Mouse (Mus musculus) intestine, embryonic 15.5 days (tissue): ENCODE data around the gene Dach1. TPM values are rescaled to one million over a fixed set of nuclear protein-coding genes. Genes with fewer than 3 reads are reported as not detected.

ENCODE experiments used
- ATAC-seq: fragments of 200-750 bp; cut with Nextera tagmentation; 2 replicates; pipeline ENCODE4 v1.8.0; 2017; ENCODE audit warnings: moderate TSS enrichment, moderate library complexity
- H3K27ac ChIP-seq: fragments of 300-500 bp; sonication (generic); 2 replicates; pipeline ENCODE4 v1.5.1; 2015; ENCODE audit warnings: mild to moderate bottlenecking, inconsistent platforms
- H3K27me3 ChIP-seq: fragments of 300-500 bp; sonication (generic); replicated peaks from 2 replicates; pipeline ENCODE4 v1.6.1; 2015; ENCODE audit warnings: inconsistent platforms
- H3K36me3 ChIP-seq: fragments of 300-500 bp; sonication (generic); 2 replicates; pipeline ENCODE4 v1.6.1; 2015; ENCODE audit warnings: inconsistent platforms
- H3K4me1 ChIP-seq: fragments of 300-500 bp; sonication (generic); replicated peaks from 2 replicates; pipeline ENCODE4 v1.6.1; 2015; ENCODE audit warnings: inconsistent platforms
- H3K4me2 ChIP-seq: fragments of 300-500 bp; sonication (generic); replicated peaks from 2 replicates; pipeline ENCODE4 v1.6.1; 2015; ENCODE audit warnings: mild to moderate bottlenecking, inconsistent platforms
- H3K4me3 ChIP-seq: fragments of 300-500 bp; sonication (generic); replicated peaks from 2 replicates; pipeline ENCODE4 v1.5.1; 2015; ENCODE audit warnings: inconsistent platforms
- H3K9ac ChIP-seq: fragments of 300-500 bp; sonication (generic); 2 replicates; pipeline ENCODE4 v1.6.1; 2015; ENCODE audit warnings: inconsistent platforms
- H3K9me3 ChIP-seq: fragments of 300-500 bp; sonication (generic); 2 replicates; pipeline ENCODE4 v1.6.1; 2016; ENCODE audit warnings: inconsistent platforms
- WGBS: fragments of 180-500 bp; shearing (Covaris S2); methylation state at CpG from one replicate; pipeline ENCODE4 v1.1.7; 2015; 5-methylcytosine and 5-hydroxymethylcytosine counted together
- polyA plus RNA-seq: library from polyadenylated mRNA; unstranded; fragments of >200 nt; fragmentation: Nextera tagmentation; extraction: Ambion mirVana; gene quantifications from 2 replicates; pipeline ENCODE4 v1.2.1, GENCODE M21; 2015

The Dach1 gene
- polyA plus RNA-seq, 1 experiment from 2014 or later: 2.7 TPM

GRCm38 (mm10) chr14:97998584-97998983 is 171.0 kb downstream of the Dach1 start:
- Histone ChIP-seq H3K27me3 (no peaks in the 10 kb centered on the region), H3K4me2 (no peak overlapping the region), H3K9ac (no peak overlapping the region), H3K36me3 (no peaks in the 10 kb centered on the region), H3K9me3 (no peaks in the 10 kb centered on the region), H3K4me3 (no peak overlapping the region), H3K27ac (no peak overlapping the region), H3K4me1 (no peaks in the 10 kb centered on the region)
- no peak for ATAC-seq

GRCm38 (mm10) chr14:97983251-97983650 is 186.3 kb downstream of the Dach1 start:
- Histone ChIP-seq H3K4me3 (no peak overlapping the region), H3K4me1 (no peaks in the 10 kb centered on the region), H3K36me3 (no peaks in the 10 kb centered on the region), H3K27me3 (no peaks in the 10 kb centered on the region), H3K27ac (no peak overlapping the region), H3K4me2 (no peak overlapping the region), H3K9ac (no peak overlapping the region), H3K9me3 (no peaks in the 10 kb centered on the region)
- 64% methylated on average over 3 of the region's 3 CpGs for WGBS
- no peak for ATAC-seq

GRCm38 (mm10) chr14:97982676-97983075 is 186.9 kb downstream of the Dach1 start:
- Histone ChIP-seq H3K9me3 (no peaks in the 10 kb centered on the region), H3K4me2 (no peak overlapping the region), H3K9ac (no peak overlapping the region), H3K27me3 (no peaks in the 10 kb centered on the region), H3K27ac (no peak overlapping the region), H3K36me3 (no peaks in the 10 kb centered on the region), H3K4me3 (no peak overlapping the region), H3K4me1 (no peaks in the 10 kb centered on the region)
- WGBS: 59% methylated on average over 6 of the region's 6 CpGs
- ATAC-seq: no peak

- H3K27me3 ChIP-seq: no peaks in the 10 kb centered on the region
- H3K4me3 ChIP-seq: no peak overlapping the region
- H3K4me2 ChIP-seq: no peak overlapping the region
- no peaks in the 10 kb centered on the region for H3K4me1 ChIP-seq
- H3K27ac ChIP-seq: no peak overlapping the region
- no peaks in the 10 kb centered on the region for H3K9me3 ChIP-seq
- no peak overlapping the region for H3K9ac ChIP-seq
- H3K36me3 ChIP-seq: no peaks in the 10 kb centered on the region
- peak; percentile 41; the same call in 1 of the 2 replicates for ATAC-seq
- WGBS: 41% methylated on average over 4 of the region's 4 CpGs
Measured at GRCm38 (mm10) chr14:97980879-97981278, 188.7 kb downstream of the Dach1 start.

GRCm38 (mm10) chr14:97976091-97976490 is 193.5 kb downstream of the Dach1 start:
- 56% methylated on average over 1 of the region's 1 CpGs for WGBS
- Histone ChIP-seq H3K36me3 (no peaks in the 10 kb centered on the region), H3K27ac (no peak overlapping the region), H3K27me3 (no peaks in the 10 kb centered on the region), H3K9ac (no peak overlapping the region), H3K4me1 (no peaks in the 10 kb centered on the region), H3K4me3 (no peak overlapping the region), H3K9me3 (no peaks in the 10 kb centered on the region), H3K4me2 (no peak overlapping the region)
- ATAC-seq: no peak

- H3K27me3 ChIP-seq: no peaks in the 10 kb centered on the region
- no peak for ATAC-seq
- H3K4me1 ChIP-seq: no peaks in the 10 kb centered on the region
- H3K36me3 ChIP-seq: no peaks in the 10 kb centered on the region
- H3K9me3 ChIP-seq: no peaks in the 10 kb centered on the region
- 84% methylated on average over 7 of the region's 7 CpGs for WGBS
- no peak overlapping the region for H3K4me3 ChIP-seq
- no peak overlapping the region for H3K27ac ChIP-seq
- no peak overlapping the region for H3K4me2 ChIP-seq
- no peak overlapping the region for H3K9ac ChIP-seq
Measured at GRCm38 (mm10) chr14:97975447-97975846, 194.1 kb downstream of the Dach1 start.

- no peaks in the 10 kb centered on the region for H3K9me3 ChIP-seq
- H3K4me3 ChIP-seq: no peak overlapping the region
- H3K27ac ChIP-seq: no peak overlapping the region
- no peak; the same call in 1 of the 2 replicates for ATAC-seq
- no peaks in the 10 kb centered on the region for H3K27me3 ChIP-seq
- H3K36me3 ChIP-seq: no peaks in the 10 kb centered on the region
- no peaks in the 10 kb centered on the region for H3K4me1 ChIP-seq
- no peak overlapping the region for H3K9ac ChIP-seq
- H3K4me2 ChIP-seq: no peak overlapping the region
- 29% methylated on average over 2 of the region's 2 CpGs for WGBS
Measured at GRCm38 (mm10) chr14:97964543-97965069, 205.0 kb downstream of the Dach1 start.

GRCm38 (mm10) chr14:97963624-97964023 is 205.9 kb downstream of the Dach1 start:
- Histone ChIP-seq H3K4me2 (no peak overlapping the region), H3K4me1 (no peaks in the 10 kb centered on the region), H3K4me3 (no peak overlapping the region), H3K9me3 (no peaks in the 10 kb centered on the region), H3K27me3 (no peaks in the 10 kb centered on the region), H3K36me3 (no peaks in the 10 kb centered on the region), H3K9ac (no peak overlapping the region), H3K27ac (no peak overlapping the region)
- ATAC-seq: no peak
- WGBS: 80% methylated on average over 6 of the region's 6 CpGs

- H3K4me1 ChIP-seq: no peaks in the 10 kb centered on the region
- no peak overlapping the region for H3K9ac ChIP-seq
- H3K4me2 ChIP-seq: no peak overlapping the region
- H3K36me3 ChIP-seq: no peaks in the 10 kb centered on the region
- no peaks in the 10 kb centered on the region for H3K9me3 ChIP-seq
- no peaks in the 10 kb centered on the region for H3K27me3 ChIP-seq
- no peak overlapping the region for H3K4me3 ChIP-seq
- ATAC-seq: no peak
- H3K27ac ChIP-seq: no peak overlapping the region
- 84% methylated on average over 1 of the region's 1 CpGs for WGBS
Measured at GRCm38 (mm10) chr14:97956356-97956755, 213.2 kb downstream of the Dach1 start.

- H3K4me2 ChIP-seq: no peak overlapping the region
- 60% methylated on average over 2 of the region's 2 CpGs for WGBS
Measured at GRCm38 (mm10) chr14:97945471-97945870, 224.1 kb downstream of the Dach1 start.

GRCm38 (mm10) chr14:97944643-97945268 is 224.8 kb downstream of the Dach1 start:
- ATAC-seq: no peak

More at GRCm38 (mm10) chr14:97945471-97945870, 224.1 kb downstream of the Dach1 start:
- H3K27ac ChIP-seq: no peak overlapping the region
- H3K9ac ChIP-seq: no peak overlapping the region
- no peaks in the 10 kb centered on the region for H3K9me3 ChIP-seq
- ATAC-seq: no peak
- H3K36me3 ChIP-seq: no peaks in the 10 kb centered on the region
- no peaks in the 10 kb centered on the region for H3K4me1 ChIP-seq
- no peaks in the 10 kb centered on the region for H3K27me3 ChIP-seq
- no peak overlapping the region for H3K4me3 ChIP-seq

GRCm38 (mm10) chr14:97942361-97942760 is 227.2 kb downstream of the Dach1 start:
- Histone ChIP-seq H3K4me3 (no peak overlapping the region), H3K36me3 (no peaks in the 10 kb centered on the region), H3K9ac (no peak overlapping the region), H3K27me3 (no peaks in the 10 kb centered on the region), H3K4me1 (no peaks in the 10 kb centered on the region), H3K4me2 (no peak overlapping the region), H3K9me3 (no peaks in the 10 kb centered on the region), H3K27ac (no peak overlapping the region)
- 88% methylated on average over 2 of the region's 2 CpGs for WGBS
- ATAC-seq: no peak

More at GRCm38 (mm10) chr14:97944643-97945268, 224.8 kb downstream of the Dach1 start:
- no peaks in the 10 kb centered on the region for H3K9me3 ChIP-seq
- H3K36me3 ChIP-seq: no peaks in the 10 kb centered on the region
- H3K4me2 ChIP-seq: no peak overlapping the region
- no peak overlapping the region for H3K4me3 ChIP-seq
- H3K27me3 ChIP-seq: no peaks in the 10 kb centered on the region
- no peaks in the 10 kb centered on the region for H3K4me1 ChIP-seq
- no peak overlapping the region for H3K9ac ChIP-seq
- H3K27ac ChIP-seq: no peak overlapping the region
- 83% methylated on average over 9 of the region's 9 CpGs for WGBS

- Histone ChIP-seq H3K9ac (no peak overlapping the region), H3K36me3 (no peaks in the 10 kb centered on the region), H3K4me3 (no peak overlapping the region), H3K4me2 (no peak overlapping the region), H3K9me3 (no peaks in the 10 kb centered on the region), H3K27ac (no peak overlapping the region), H3K4me1 (no peaks in the 10 kb centered on the region), H3K27me3 (no peaks in the 10 kb centered on the region)
- 95% methylated on average over 3 of the region's 3 CpGs for WGBS
- ATAC-seq: no peak
Measured at GRCm38 (mm10) chr14:97896622-97897021, 272.9 kb downstream of the Dach1 start.
